Comparison of ENCODE assay signal across 34 mouse cellular contexts in the genomic region with DNA sequence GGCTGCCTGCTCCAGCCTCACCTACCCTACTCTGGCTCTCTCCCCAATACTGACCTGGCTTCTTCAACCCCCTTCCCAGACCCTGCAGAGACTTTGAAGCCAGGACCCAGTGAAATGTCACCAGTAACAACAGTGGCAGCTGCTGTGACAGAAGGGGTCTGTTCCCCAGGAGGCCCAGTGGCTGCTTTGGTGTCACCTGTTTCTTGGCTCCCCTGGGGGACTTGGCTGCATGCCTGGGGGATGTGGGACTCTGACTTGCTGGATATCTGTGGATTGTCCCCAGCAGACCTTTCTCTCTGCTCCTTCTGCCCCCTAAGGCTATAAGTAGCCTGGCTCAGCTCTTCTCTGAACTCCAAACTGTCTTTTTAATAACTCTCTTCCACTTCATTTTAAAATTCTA. TPM values are rescaled to one million over a fixed set of nuclear protein-coding genes. Genes with fewer than 3 reads are reported as not detected.
DNase-seq lines count a peak whose midpoint lies in the region; ATAC-seq and TF ChIP-seq lines count a peak whose summit lies in the region.
"Had no signal": no experiment of that assay in that cellular context is flagged by ENCODE, and none has a peak within 500 bp of the region (broad histone marks: within the 10 kb centered on the region; RNA-seq: fewer than 3 reads in every experiment).

A gene (minus strand): TSS at position 1 of the 400 bp plus-strand sequence.

- peaks cover 5% of the 10 kb centered on the region; the same call in 1 of the 2 replicates for H3K79me2 ChIP-seq in liver, adult 2 months (ENCODE audit: control insufficient read depth, insufficient read depth, low read length)

- H3K27me3 ChIP-seq in forebrain, embryonic 13.5 days = no peaks in the 10 kb centered on the region
- no peaks in the 10 kb centered on the region for H3K27me3 ChIP-seq in forebrain, embryonic 16.5 days (replicated peaks; ENCODE audit: control insufficient read depth, insufficient read depth, low read length)
- H3K27me3 ChIP-seq in liver, adult 2 months (ENCODE audit: control insufficient read depth, insufficient read depth, low read length) = no peaks in the 10 kb centered on the region
- no peaks in the 10 kb centered on the region for H3K27me3 ChIP-seq in liver, embryonic 11.5 days (replicated peaks; ENCODE audit: control insufficient read depth, insufficient read depth, low read length)
- H3K27me3 ChIP-seq: CH12.LX; hindbrain, embryonic 12.5 days; Patski had no signal

- no peak for ATAC-seq in forebrain, embryonic 13.5 days
- no peak for ATAC-seq in forebrain, embryonic 16.5 days
- no peak for ATAC-seq in liver, embryonic 11.5 days (replicated peaks; ENCODE audit: low FRiP score)
- ATAC-seq: forebrain, postnatal 0 days; hindbrain, embryonic 16.5 days; inflammation-experienced regulatory T-cells, adult 6 months; intestine, embryonic 16.5 days; Patski had no signal

- TF ChIP-seq CTCF in liver, adult 2 months (IDR thresholded peaks at IDR 0.05; ENCODE audit: low read depth, low read length) = no peak

- H3K27ac ChIP-seq in forebrain, embryonic 13.5 days = no peak within 1 kb of the TSS
- H3K27ac ChIP-seq in forebrain, embryonic 16.5 days (ENCODE audit: low read length) = no peak within 1 kb of the TSS
- H3K27ac ChIP-seq in liver, adult 2 months (replicated peaks; ENCODE audit: insufficient read depth, low read depth, low read length) = no peak within 1 kb of the TSS
- no peak within 1 kb of the TSS for H3K27ac ChIP-seq in liver, embryonic 11.5 days (ENCODE audit: low read depth, low read length)
- H3K27ac ChIP-seq: forebrain, embryonic 10.5 days; gastrocnemius, adult 2 months; hindbrain, embryonic 12.5 days had no signal

- TF ChIP-seq POLR2A in liver, adult 2 months (IDR thresholded peaks at IDR 0.05; ENCODE audit: extremely low read depth, insufficient read depth, low read length) = 0 out of 2 replicates have a peak, but pooled peaks have one; percentile 8

- H3K36me3 ChIP-seq in forebrain, embryonic 13.5 days (ENCODE audit: poor library complexity, severe bottlenecking) = peaks cover 38% of the 10 kb centered on the region
- 0 out of 2 replicates have a peak, but pooled peaks cover 2% of the 10 kb centered on the region for H3K36me3 ChIP-seq in forebrain, embryonic 16.5 days (ENCODE audit: control insufficient read depth, insufficient read depth)
- H3K36me3 ChIP-seq in liver, adult 2 months (ENCODE audit: control insufficient read depth, insufficient read depth, low read length) = no peaks in the 10 kb centered on the region
- H3K36me3 ChIP-seq in liver, embryonic 11.5 days (ENCODE audit: control insufficient read depth, insufficient read depth, low read length) = peaks cover 5% of the 10 kb centered on the region; the same call in 1 of the 2 replicates

- no peaks in the 10 kb centered on the region for H3K9me3 ChIP-seq in forebrain, embryonic 13.5 days (replicated peaks)
- H3K9me3 ChIP-seq in forebrain, embryonic 16.5 days (ENCODE audit: control insufficient read depth, low read length) = no peaks in the 10 kb centered on the region
- no peaks in the 10 kb centered on the region for H3K9me3 ChIP-seq in liver, embryonic 11.5 days (ENCODE audit: control insufficient read depth, low read length)
- H3K9me3 ChIP-seq: forebrain, embryonic 10.5 days; G1E; hindbrain, embryonic 12.5 days had no signal

- 0 out of 2 replicates have a peak within 1 kb of the TSS, but pooled peaks have one; percentile 5 for H3K9ac ChIP-seq in forebrain, embryonic 13.5 days
- no peak within 1 kb of the TSS for H3K9ac ChIP-seq in forebrain, embryonic 16.5 days (replicated peaks; ENCODE audit: low read depth, low read length)
- H3K9ac ChIP-seq in liver, adult 2 months (ENCODE audit: low read depth, low read length) = no peak within 1 kb of the TSS
- H3K9ac ChIP-seq in liver, embryonic 11.5 days (ENCODE audit: low read depth, low read length) = no peak within 1 kb of the TSS
- H3K9ac ChIP-seq: forebrain, postnatal 0 days; hindbrain, embryonic 12.5 days had no signal

- H3K4me3 ChIP-seq in forebrain, embryonic 13.5 days = no peak within 1 kb of the TSS
- no peak within 1 kb of the TSS for H3K4me3 ChIP-seq in forebrain, embryonic 16.5 days (replicated peaks; ENCODE audit: low read length)
- H3K4me3 ChIP-seq in liver, adult 2 months (ENCODE audit: insufficient read depth, low read depth, low read length) = no peak within 1 kb of the TSS
- H3K4me3 ChIP-seq in liver, embryonic 11.5 days (ENCODE audit: low read depth, low read length) = no peak within 1 kb of the TSS
- H3K4me3 ChIP-seq: forebrain, embryonic 10.5 days; gastrocnemius, adult 2 months; hindbrain, embryonic 12.5 days had no signal

- peaks cover 17% of the 10 kb centered on the region for H3K4me1 ChIP-seq in forebrain, embryonic 13.5 days
- peaks cover 14% of the 10 kb centered on the region for H3K4me1 ChIP-seq in forebrain, embryonic 16.5 days (replicated peaks; ENCODE audit: control insufficient read depth, insufficient read depth, low read length)
- peaks cover 20% of the 10 kb centered on the region for H3K4me1 ChIP-seq in liver, adult 2 months (ENCODE audit: control insufficient read depth, insufficient read depth, low read length)
- peaks cover 9% of the 10 kb centered on the region for H3K4me1 ChIP-seq in liver, embryonic 11.5 days (replicated peaks; ENCODE audit: control insufficient read depth, insufficient read depth, low read length)

- H3K4me2 ChIP-seq in forebrain, embryonic 13.5 days = no peak within 1 kb of the TSS
- H3K4me2 ChIP-seq in forebrain, embryonic 16.5 days (ENCODE audit: low read length) = no peak within 1 kb of the TSS
- H3K4me2 ChIP-seq in liver, embryonic 11.5 days = no peak within 1 kb of the TSS
- H3K4me2 ChIP-seq: heart, embryonic 11.5 days; hindbrain, embryonic 12.5 days had no signal

- DNase-seq in cerebellum, postnatal 14 days = peak; percentile 41 to 64
- DNase-seq in cerebellum, adult 9-11 months = no peak
- DNase-seq in liver, adult 2 months (ENCODE audit: extremely low read depth, low read depth, low spot score) = no peak
- no peak for DNase-seq in liver, embryonic 11.5 days (ENCODE audit: low spot score)
- DNase-seq in thymus, postnatal 14 days = peak; percentile 2
- DNase-seq in thymus, adult 18-20 months = no peak
- DNase-seq: adrenal gland, postnatal 10 days; adrenal gland, postnatal 36 days; B cell, adult 2 months; cerebellum, adult 18-20 months; forebrain, postnatal 0 days; gastrocnemius, adult 2 months; gastrocnemius, postnatal 14 days; heart, adult 11 months had no signal

RNA-seq across cellular contexts. Expression of the gene that starts here (rescaled TPM):
- 0.88 and 0.93 TPM in 2 replicates for polyA plus RNA-seq in forebrain, embryonic 13.5 days (2015; fragmentation: Nextera tagmentation; extraction: Ambion mirVana)
- 0.84 TPM in 1 of 2 replicates, not detected in the other for polyA plus RNA-seq in forebrain, embryonic 16.5 days (2015; fragmentation: Nextera tagmentation; extraction: Ambion mirVana)
- not detected in 2 replicates for total RNA-seq in liver, adult 2 months (2014; rRNA removed)
- 0.70 TPM in 1 of 2 replicates, not detected in the other for polyA plus RNA-seq in liver, adult 2 months (2012; rRNA removed)
- polyA plus RNA-seq in liver, embryonic 11.5 days (2014; fragmentation: Nextera tagmentation; extraction: Ambion mirVana) = not detected in 2 replicates
- total RNA-seq: adrenal gland, adult 18-20 months; CH12.LX; common myeloid progenitor, adult 5-6 weeks; forebrain, postnatal 0 days; gastrocnemius, adult 2 months; gastrocnemius, postnatal 14 days; gastrocnemius, postnatal 4 days; heart, adult 8-10 months; heart, postnatal 25 days; hematopoietic stem cell, adult 5-6 weeks had no signal
- polyA plus RNA-seq: forebrain, embryonic 10.5 days; frontal cortex, adult 2 months; heart, embryonic 11.5 days; heart, embryonic 14.5 days; heart, postnatal 0 days; intestine, embryonic 16.5 days had no signal

Comparison
In these comparisons a context has a peak if more than half of its experiments do, and no peak if none do; other contexts are left out.
1. DNase-seq: peak in cerebellum, postnatal 14 days (2 of 2) and thymus, postnatal 14 days (single experiment); none in cerebellum, adult 9-11 months (single experiment), liver, adult 2 months (single experiment), liver, embryonic 11.5 days (single experiment) and thymus, adult 18-20 months (0 of 2).